Comparison of ENCODE assay signal across 9 mouse cellular contexts in genomic region chr3:97201943-97202342, GRCm38 (mm10). TPM values are rescaled to one million over a fixed set of nuclear protein-coding genes. Genes with fewer than 3 reads are reported as not detected.
DNase-seq lines count a peak whose midpoint lies in the region; ATAC-seq and TF ChIP-seq lines count a peak whose summit lies in the region.
"Had no signal": no experiment of that assay in that cellular context is flagged by ENCODE, and none has a peak within 500 bp of the region (broad histone marks: within the 10 kb centered on the region; RNA-seq: fewer than 3 reads in every experiment).

No protein-coding gene starts in this region.

- TF ChIP-seq CTCF in liver, adult 2 months (IDR thresholded peaks at IDR 0.05; ENCODE audit: low read depth, low read length): peak; percentile 90

- H3K27me3 ChIP-seq in intestine, embryonic 16.5 days (replicated peaks; ENCODE audit: control insufficient read depth, insufficient read depth, low read length): no peaks in the 10 kb centered on the region
- no peaks in the 10 kb centered on the region for H3K27me3 ChIP-seq in liver, adult 2 months (ENCODE audit: control insufficient read depth, insufficient read depth, low read length)
- H3K27me3 ChIP-seq: limb, embryonic 15.5 days had no signal

- 53% methylated on average over 5 of the region's 5 CpGs for WGBS in intestine, embryonic 16.5 days
- 67% methylated on average over 5 of the region's 5 CpGs for WGBS in liver, adult 2 months

- no peak overlapping the region for H3K27ac ChIP-seq in intestine, embryonic 16.5 days (ENCODE audit: low read length)
- no peak overlapping the region for H3K27ac ChIP-seq in liver, adult 2 months (replicated peaks; ENCODE audit: insufficient read depth, low read depth, low read length)
- H3K27ac ChIP-seq: limb, embryonic 15.5 days had no signal

- no peaks in the 10 kb centered on the region for H3K79me2 ChIP-seq in liver, adult 2 months (ENCODE audit: control insufficient read depth, insufficient read depth, low read length)

- no peaks in the 10 kb centered on the region for H3K9me3 ChIP-seq in intestine, embryonic 16.5 days (ENCODE audit: control insufficient read depth, low read length)
- H3K9me3 ChIP-seq: limb, embryonic 15.5 days had no signal

- ATAC-seq in intestine, embryonic 16.5 days: peak; percentile 36; the same call in 1 of the 2 replicates

- peaks cover 9% of the 10 kb centered on the region for H3K36me3 ChIP-seq in intestine, embryonic 16.5 days (ENCODE audit: control insufficient read depth, insufficient read depth, low read length)
- H3K36me3 ChIP-seq in liver, adult 2 months (ENCODE audit: control insufficient read depth, insufficient read depth, low read length): peaks cover 7% of the 10 kb centered on the region; the same call in 1 of the 2 replicates

- no peak overlapping the region for H3K4me3 ChIP-seq in intestine, embryonic 16.5 days (ENCODE audit: low read length)
- no peak overlapping the region for H3K4me3 ChIP-seq in liver, adult 2 months (ENCODE audit: insufficient read depth, low read depth, low read length)
- H3K4me3 ChIP-seq: limb, embryonic 15.5 days had no signal

- no peak for TF ChIP-seq POLR2A in liver, adult 2 months (IDR thresholded peaks at IDR 0.05; ENCODE audit: extremely low read depth, insufficient read depth, low read length)

- H3K9ac ChIP-seq in intestine, embryonic 16.5 days (ENCODE audit: low read depth, low read length): no peak overlapping the region
- no peak overlapping the region for H3K9ac ChIP-seq in liver, adult 2 months (ENCODE audit: low read depth, low read length)
- H3K9ac ChIP-seq: limb, embryonic 15.5 days had no signal

- H3K4me1 ChIP-seq in intestine, embryonic 16.5 days (ENCODE audit: control insufficient read depth, insufficient read depth, low read length): peaks cover 14% of the 10 kb centered on the region
- no peaks in the 10 kb centered on the region for H3K4me1 ChIP-seq in liver, adult 2 months (ENCODE audit: control insufficient read depth, insufficient read depth, low read length)
- H3K4me1 ChIP-seq: limb, embryonic 15.5 days had no signal

- DNase-seq in urinary bladder, postnatal 14 days (ENCODE audit: low spot score): peak; percentile 62
- DNase-seq in urinary bladder, postnatal 10 days (ENCODE audit: low spot score): no peak
- peak; percentile 71 for DNase-seq in cerebellum, adult 9-10 months
- peak; percentile 75 for DNase-seq in gastrocnemius, adult 18-20 months (ENCODE audit: low spot score)
- peak; percentile 22 for DNase-seq in liver, adult 2 months (ENCODE audit: extremely low read depth, low read depth, low spot score)
- peak; percentile 70 for DNase-seq in naive thymus-derived CD4-positive, alpha-beta T cell, adult 2 months (ENCODE audit: low read depth)
- DNase-seq in telencephalon, adult 2 months (ENCODE audit: low read depth, low spot score): peak; percentile 22

- H3K4me2 ChIP-seq in intestine, embryonic 16.5 days (ENCODE audit: low read depth, low read length): no peak overlapping the region
- H3K4me2 ChIP-seq: limb, embryonic 15.5 days had no signal

RNA-seq across cellular contexts. Expression of gene Acp6, which starts 43.4 kb away (rescaled TPM):
- total RNA-seq in gastrocnemius, adult 18-20 months (2021): 10 to 100 TPM; 22.1 to 22.2 TPM
- 56.4 and 60.3 TPM in 2 replicates for polyA plus RNA-seq in intestine, embryonic 16.5 days (2015; fragmentation: Nextera tagmentation; extraction: Ambion mirVana)
- 31.9 and 34.2 TPM in 2 replicates for total RNA-seq in liver, adult 2 months (2014; rRNA removed)
- 33.7 and 37.5 TPM in 2 replicates for polyA plus RNA-seq in liver, adult 2 months (2012; rRNA removed)
